Mouse (Mus musculus): ENCODE data around the gene Mlx. TPM values are rescaled to one million over a fixed set of nuclear protein-coding genes. Genes with fewer than 3 reads are reported as not detected.

Gene Mlx
- total and polyA plus RNA-seq, 3 experiments, result 13.0 to 45.9 (median 40.5) TPM

GRCm38 (mm10) chr11:101098231-101098630 lies 11.2 kb downstream of the Mlx start:
- H3K4me3 ChIP-seq (ENCODE audit: low read depth, low read length), result no peak overlapping the region

GRCm38 (mm10) chr11:101103011-101103410 lies 15.9 kb downstream of the Mlx start:
- DNase-seq (ENCODE audit: low spot score), result no peak
- no peak for ATAC-seq (ENCODE audit: extremely low read depth, insufficient number of reproducible peaks, low FRiP score, poor library complexity, severe bottlenecking)
- Histone ChIP-seq H3K36me3 (replicated peaks) (peaks cover 91% of the 10 kb centered on the region), H3K4me1 (ENCODE audit: insufficient read depth, low read depth, low read length) (peaks cover under 1% of the 10 kb centered on the region; the same call in 1 of the 2 replicates), H3K9me3 (replicated peaks) (no peaks in the 10 kb centered on the region), H3K27me3 (ENCODE audit: insufficient read depth, low read length) (no peaks in the 10 kb centered on the region), H3K4me3 (ENCODE audit: low read depth, low read length) (no peak overlapping the region)
- no peak for TF ChIP-seq TAL1 (conservative IDR thresholded peaks at IDR 0.05; ENCODE audit: low read depth, low read length)
- no peak for TF ChIP-seq GATA1 (IDR thresholded peaks at IDR 0.05; ENCODE audit: borderline replicate concordance, low read length)
- no peak for TF ChIP-seq POLR2AphosphoS5 (IDR thresholded peaks at IDR 0.05; ENCODE audit: insufficient replicate concordance, low read depth, low read length)
- no peak for TF ChIP-seq CTCF (IDR thresholded peaks at IDR 0.05; ENCODE audit: low read depth, low read length)
- TF ChIP-seq GATA2 (IDR thresholded peaks at IDR 0.05; ENCODE audit: borderline replicate concordance, low read depth, low read length), result no peak

More at GRCm38 (mm10) chr11:101098231-101098630, 11.2 kb downstream of the Mlx start:
- Histone ChIP-seq H3K4me1 (ENCODE audit: insufficient read depth, low read depth, low read length) (peaks cover 30% of the 10 kb centered on the region), H3K9me3 (replicated peaks) (no peaks in the 10 kb centered on the region), H3K27me3 (ENCODE audit: insufficient read depth, low read length) (no peaks in the 10 kb centered on the region), H3K36me3 (replicated peaks) (peaks cover 78% of the 10 kb centered on the region)
- no peak for TF ChIP-seq TAL1 (conservative IDR thresholded peaks at IDR 0.05; ENCODE audit: low read depth, low read length)
- TF ChIP-seq GATA1 (IDR thresholded peaks at IDR 0.05; ENCODE audit: borderline replicate concordance, low read length), result no peak
- TF ChIP-seq POLR2AphosphoS5 (IDR thresholded peaks at IDR 0.05; ENCODE audit: insufficient replicate concordance, low read depth, low read length), result no peak
- no peak for TF ChIP-seq CTCF (IDR thresholded peaks at IDR 0.05; ENCODE audit: low read depth, low read length)
- TF ChIP-seq GATA2 (IDR thresholded peaks at IDR 0.05; ENCODE audit: borderline replicate concordance, low read depth, low read length), result no peak
- DNase-seq (ENCODE audit: low spot score), result no peak
- no peak for ATAC-seq (ENCODE audit: extremely low read depth, insufficient number of reproducible peaks, low FRiP score, poor library complexity, severe bottlenecking)

- H3K4me3 ChIP-seq (ENCODE audit: low read depth, low read length), result no peak overlapping the region
- DNase-seq (ENCODE audit: low spot score) (no peak), ATAC-seq (ENCODE audit: extremely low read depth, insufficient number of reproducible peaks, low FRiP score, poor library complexity, severe bottlenecking) (no peak)
- H3K9me3 ChIP-seq (replicated peaks), result peaks cover 3% of the 10 kb centered on the region; the same call in 1 of the 2 replicates
- peaks cover 72% of the 10 kb centered on the region for H3K36me3 ChIP-seq (replicated peaks)
- H3K4me1 ChIP-seq (ENCODE audit: insufficient read depth, low read depth, low read length), result peaks cover 8% of the 10 kb centered on the region
- no peaks in the 10 kb centered on the region for H3K27me3 ChIP-seq (ENCODE audit: insufficient read depth, low read length)
- TF ChIP-seq POLR2AphosphoS5 (IDR thresholded peaks at IDR 0.05; ENCODE audit: insufficient replicate concordance, low read depth, low read length), result no peak
Observed at GRCm38 (mm10) chr11:101109351-101109750, 22.3 kb downstream of the Mlx start.

GRCm38 (mm10) chr11:101110708-101111107 lies 23.6 kb downstream of the Mlx start:
- ATAC-seq (ENCODE audit: extremely low read depth, insufficient number of reproducible peaks, low FRiP score, poor library complexity, severe bottlenecking) (no peak), DNase-seq (ENCODE audit: low spot score) (no peak)
- Histone ChIP-seq H3K4me3 (ENCODE audit: low read depth, low read length) (no peak overlapping the region), H3K27me3 (ENCODE audit: insufficient read depth, low read length) (no peaks in the 10 kb centered on the region), H3K4me1 (ENCODE audit: insufficient read depth, low read depth, low read length) (peaks cover 17% of the 10 kb centered on the region), H3K36me3 (replicated peaks) (peaks cover 71% of the 10 kb centered on the region), H3K9me3 (replicated peaks) (peaks cover 3% of the 10 kb centered on the region; the same call in 1 of the 2 replicates)
- TF ChIP-seq POLR2AphosphoS5 (IDR thresholded peaks at IDR 0.05; ENCODE audit: insufficient replicate concordance, low read depth, low read length), result no peak
- TF ChIP-seq TAL1 (conservative IDR thresholded peaks at IDR 0.05; ENCODE audit: low read depth, low read length), result no peak
- TF ChIP-seq GATA1 (IDR thresholded peaks at IDR 0.05; ENCODE audit: borderline replicate concordance, low read length), result no peak
- TF ChIP-seq GATA2 (IDR thresholded peaks at IDR 0.05; ENCODE audit: borderline replicate concordance, low read depth, low read length), result no peak
- no peak for TF ChIP-seq CTCF (IDR thresholded peaks at IDR 0.05; ENCODE audit: low read depth, low read length)

GRCm38 (mm10) chr11:101111178-101111577 lies 24.1 kb downstream of the Mlx start:
- TF ChIP-seq TAL1 (conservative IDR thresholded peaks at IDR 0.05; ENCODE audit: low read depth, low read length) (no peak), CTCF (IDR thresholded peaks at IDR 0.05; ENCODE audit: low read depth, low read length) (no peak), GATA1 (IDR thresholded peaks at IDR 0.05; ENCODE audit: borderline replicate concordance, low read length) (no peak), GATA2 (IDR thresholded peaks at IDR 0.05; ENCODE audit: borderline replicate concordance, low read depth, low read length) (no peak), POLR2AphosphoS5 (IDR thresholded peaks at IDR 0.05; ENCODE audit: insufficient replicate concordance, low read depth, low read length) (no peak)
- peaks cover 73% of the 10 kb centered on the region for H3K36me3 ChIP-seq (replicated peaks)
- H3K9me3 ChIP-seq (replicated peaks), result peaks cover 3% of the 10 kb centered on the region; the same call in 1 of the 2 replicates
- DNase-seq (ENCODE audit: low spot score), result no peak
- no peak for ATAC-seq (ENCODE audit: extremely low read depth, insufficient number of reproducible peaks, low FRiP score, poor library complexity, severe bottlenecking)
- H3K4me3 ChIP-seq (ENCODE audit: low read depth, low read length), result no peak overlapping the region
- H3K4me1 ChIP-seq (ENCODE audit: insufficient read depth, low read depth, low read length), result peaks cover 21% of the 10 kb centered on the region
- no peaks in the 10 kb centered on the region for H3K27me3 ChIP-seq (ENCODE audit: insufficient read depth, low read length)

- TF ChIP-seq CTCF (IDR thresholded peaks at IDR 0.05; ENCODE audit: low read depth, low read length) (no peak), TAL1 (conservative IDR thresholded peaks at IDR 0.05; ENCODE audit: low read depth, low read length) (no peak), GATA2 (IDR thresholded peaks at IDR 0.05; ENCODE audit: borderline replicate concordance, low read depth, low read length) (no peak), POLR2AphosphoS5 (IDR thresholded peaks at IDR 0.05; ENCODE audit: insufficient replicate concordance, low read depth, low read length) (no peak), GATA1 (IDR thresholded peaks at IDR 0.05; ENCODE audit: borderline replicate concordance, low read length) (no peak)
- no peak overlapping the region for H3K4me3 ChIP-seq (ENCODE audit: low read depth, low read length)
- peaks cover 28% of the 10 kb centered on the region for H3K4me1 ChIP-seq (ENCODE audit: insufficient read depth, low read depth, low read length)
- DNase-seq (ENCODE audit: low spot score) (no peak), ATAC-seq (ENCODE audit: extremely low read depth, insufficient number of reproducible peaks, low FRiP score, poor library complexity, severe bottlenecking) (no peak)
- H3K36me3 ChIP-seq (replicated peaks), result peaks cover 78% of the 10 kb centered on the region
- no peaks in the 10 kb centered on the region for H3K27me3 ChIP-seq (ENCODE audit: insufficient read depth, low read length)
- peaks cover 3% of the 10 kb centered on the region; the same call in 1 of the 2 replicates for H3K9me3 ChIP-seq (replicated peaks)
Observed at GRCm38 (mm10) chr11:101112186-101112585, 25.1 kb downstream of the Mlx start.
